Mouse (Mus musculus) ES-E14 (cell line): Measurements from ENCODE around the gene Spg20. TPM values are rescaled to one million over a fixed set of nuclear protein-coding genes. Genes with fewer than 3 reads are reported as not detected.

Experiments
- DNase-seq: peaks from one replicate; pipeline ENCODE4 v3.0.0-alpha.2; 2013; ENCODE audit warnings: low read depth, low spot score
- H3K27ac ChIP-seq: 2 replicates; pipeline ENCODE4 v1.5.1; 2012; ENCODE audit warnings: low read depth, mild to moderate bottlenecking, low read length, moderate library complexity, mixed read lengths; ENCODE audit not compliant: poor library complexity, insufficient read depth, severe bottlenecking
- H3K36me3 ChIP-seq: 2 replicates; pipeline ENCODE4 v1.6.1; 2012; ENCODE audit warnings: mild to moderate bottlenecking, low read length, moderate library complexity, mixed read lengths; ENCODE audit not compliant: control insufficient read depth, poor library complexity, insufficient read depth, severe bottlenecking
- H3K4me1 ChIP-seq, 2 experiments: fragments of 150-350 bp in 1 of 2; sonication (generic) in 1 of 2; 2 replicates each; pipeline ENCODE4 v1.6.1; 2012; ENCODE audit warnings: low read length in 2 of 2, mild to moderate bottlenecking in 1 of 2, mixed read lengths in 1 of 2; ENCODE audit not compliant: control insufficient read depth in 2 of 2, insufficient read depth in 2 of 2, poor library complexity in 1 of 2
- H3K4me3 ChIP-seq, 2 experiments: fragments of 150-350 bp in 1 of 2; sonication (generic) in 1 of 2; 2 replicates each; pipeline ENCODE4 v1.5.1; 2012; ENCODE audit warnings: low read length in 2 of 2, low read depth in 1 of 2, mild to moderate bottlenecking in 1 of 2, mixed read lengths in 1 of 2; ENCODE audit not compliant: insufficient read depth in 1 of 2, poor library complexity in 1 of 2, severe bottlenecking in 1 of 2
- H3K9ac ChIP-seq: 2 replicates; pipeline ENCODE4 v1.6.1; 2012; ENCODE audit warnings: low read depth, mild to moderate bottlenecking, low read length, mixed read lengths; ENCODE audit not compliant: poor library complexity, insufficient read depth, severe bottlenecking
- H3K9me3 ChIP-seq: fragments of 150-350 bp; sonication (generic); 2 replicates; pipeline ENCODE4 v1.6.1; 2012; ENCODE audit warnings: low read depth, mild to moderate bottlenecking, low read length; ENCODE audit not compliant: control insufficient read depth, insufficient read depth
- CHD2 ChIP-seq: IDR thresholded peaks from 2 replicates; pipeline ENCODE4 v1.6.1; 2014; ENCODE audit warnings: mild to moderate bottlenecking, low read depth, low read length, inconsistent platforms
- HCFC1 ChIP-seq: IDR thresholded peaks from 2 replicates; pipeline ENCODE4 v1.6.1; 2012; ENCODE audit warnings: low read length, inconsistent platforms, borderline replicate concordance; ENCODE audit not compliant: insufficient read depth
- MAFK ChIP-seq: IDR thresholded peaks from 2 replicates; pipeline ENCODE4 v1.6.1; 2014; ENCODE audit warnings: mild to moderate bottlenecking, low read depth, low read length, inconsistent platforms; ENCODE audit not compliant: insufficient read depth
- ZC3H11A ChIP-seq: IDR thresholded peaks from 2 replicates; pipeline ENCODE4 v1.6.1; 2012; ENCODE audit warnings: low read depth, mild to moderate bottlenecking, inconsistent platforms, low read length, borderline replicate concordance
- ZNF384 ChIP-seq: IDR thresholded peaks from 2 replicates; pipeline ENCODE4 v1.6.1; 2012; ENCODE audit warnings: low read depth, low read length, inconsistent platforms
- in situ Hi-C, 2 experiments: fragments of 600-800 bp; cut with MboI; formaldehyde crosslinking; loops; one replicate each; pipeline ENCODE4 v1.15.1; 2025; ENCODE audit warnings: low sequenced_read_pairs in 2 of 2, inconsistent platforms in 1 of 2; ENCODE audit not compliant: unreplicated experiment in 2 of 2
- total RNA-seq: library from RNA; depleted of rRNA; stranded (reverse); fragments of 300-350 nt; gene quantifications from 2 replicates; pipeline ENCODE4 v1.2.3, GENCODE M21; 2012

Gene Spg20
- total RNA-seq, 1 experiment = 12.8 TPM

- Histone ChIP-seq H3K9me3 (no peaks in the 10 kb centered on the region), H3K4me1 (no peaks in the 10 kb centered on the region), H3K9ac (no peak overlapping the region), H3K27ac (no peak overlapping the region), H3K4me3 (no peak overlapping the region), H3K36me3 (no peaks in the 10 kb centered on the region)
- no peak for TF ChIP-seq CHD2
- TF ChIP-seq ZNF384 = no peak
- no peak for TF ChIP-seq MAFK
- no peak for TF ChIP-seq HCFC1
- no peak for TF ChIP-seq ZC3H11A
- no peak for DNase-seq
- in situ Hi-C loops = loop anchor here (5.0 to 25.0 kb wide), 2 partner anchors 249 to 254 kb away; partner anchors contain the start of gene Rfxap (in 1 of the 2)
Observed at GRCm38 (mm10) chr3:55066666-55067023, 45.3 kb upstream of the Spg20 start.

- in situ Hi-C loops = loop anchor here (5.0 to 25.0 kb wide), 2 partner anchors 251 to 256 kb away; partner anchors contain the start of gene Rfxap (in 1 of the 2)
- DNase-seq = no peak
- TF ChIP-seq ZNF384 = no peak
- no peak for TF ChIP-seq ZC3H11A
- no peak for TF ChIP-seq MAFK
- no peak for TF ChIP-seq CHD2
- TF ChIP-seq HCFC1 = no peak
- no peak overlapping the region for H3K4me3 ChIP-seq
- H3K36me3 ChIP-seq = no peaks in the 10 kb centered on the region
- no peak overlapping the region for H3K27ac ChIP-seq
- H3K4me1 ChIP-seq = no peaks in the 10 kb centered on the region
- H3K9ac ChIP-seq = no peak overlapping the region
- no peaks in the 10 kb centered on the region for H3K9me3 ChIP-seq
Observed at GRCm38 (mm10) chr3:55067791-55068434, 44.0 kb upstream of the Spg20 start.

- no peaks in the 10 kb centered on the region for H3K9me3 ChIP-seq
- H3K36me3 ChIP-seq = no peaks in the 10 kb centered on the region
- H3K27ac ChIP-seq = no peak overlapping the region
- no peak overlapping the region for H3K4me3 ChIP-seq
- no peaks in the 10 kb centered on the region for H3K4me1 ChIP-seq
- no peak for TF ChIP-seq HCFC1
- in situ Hi-C loops = loop anchor here in 1 of 2 experiments (25.0 kb wide), 1 partner anchor 262 kb away; the partner anchor contains the start of gene Rfxap
- no peak overlapping the region for H3K9ac ChIP-seq
- no peak for DNase-seq
Observed at GRCm38 (mm10) chr3:55074576-55075293, 37.2 kb upstream of the Spg20 start.

- TF ChIP-seq MAFK = no peak
- no peak for TF ChIP-seq HCFC1
- TF ChIP-seq CHD2 = no peak
- no peak for TF ChIP-seq ZC3H11A
- no peak for TF ChIP-seq ZNF384
- Histone ChIP-seq H3K9ac (no peak overlapping the region), H3K27ac (no peak overlapping the region), H3K4me1 (no peaks in the 10 kb centered on the region), H3K9me3 (no peaks in the 10 kb centered on the region), H3K36me3 (no peaks in the 10 kb centered on the region), H3K4me3 (no peak overlapping the region)
- no peak for DNase-seq
- in situ Hi-C loops = no loop called here
Observed at GRCm38 (mm10) chr3:55075294-55075648, 36.6 kb upstream of the Spg20 start.
